Mouse (Mus musculus): Measurements from ENCODE around the gene Hist2h3c1.

GRCm38 (mm10) chr3:96289201-96289600 is 42.7 kb downstream of the Hist2h3c1 start:
- no peak for TF ChIP-seq POLR2A (IDR thresholded peaks at IDR 0.05; ENCODE audit: extremely low read depth, insufficient read depth, low read length)
- no peak for TF ChIP-seq CTCF (IDR thresholded peaks at IDR 0.05; ENCODE audit: extremely low read depth, insufficient read depth, low read length)
